Mouse (Mus musculus): ENCODE measurements around the gene Vmn1r120.
"Not testable (repeated sequence)": the region's sequence is repeated elsewhere in the genome, so short reads cannot be mapped to it uniquely, and the experiment has no call there.

Gene Vmn1r120

GRCm38 (mm10) chr7:21053684-21054083 lies at the start of gene Vmn1r120:
Gene Vmn1r120 (minus strand): TSS chr7:21053784.
- not testable (repeated sequence) for DNase-seq (ENCODE audit: low spot score)

- DNase-seq (ENCODE audit: low spot score) = not testable (repeated sequence)
Observed at GRCm38 (mm10) chr7:21098413-21098812, 44.8 kb upstream of the Vmn1r120 start, which contains the start of gene Vmn1r121. Gene Vmn1r121 (minus strand): TSS chr7:21098513.

DNA sequence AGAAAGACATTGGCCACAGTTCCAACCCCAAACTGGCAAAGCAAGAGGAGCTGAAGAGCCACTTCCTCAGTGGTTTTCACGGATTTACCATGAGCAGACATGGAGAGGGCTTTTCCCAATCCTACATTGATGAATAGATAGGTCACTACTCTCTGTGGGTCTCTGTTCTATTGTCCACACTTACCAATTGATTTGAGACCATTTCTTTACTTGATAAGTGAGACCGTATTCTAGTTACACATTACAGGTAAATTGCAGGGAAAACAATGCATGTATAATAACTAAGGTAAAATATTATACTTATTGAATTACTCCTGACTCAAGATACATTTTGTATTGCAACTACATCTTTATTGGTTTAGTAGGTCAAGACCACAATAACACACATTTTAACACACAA lies 41.2 kb downstream of the Vmn1r120 start, which contains the start of gene Vmn1r119:
Vmn1r119 (minus strand) TSS at position 101 of the 400 bp plus-strand sequence.
- not testable (repeated sequence) for DNase-seq (ENCODE audit: low spot score)
